Mouse (Mus musculus): ENCODE measurements around the gene Gtpbp3.

Gtpbp3 gene

DNA sequence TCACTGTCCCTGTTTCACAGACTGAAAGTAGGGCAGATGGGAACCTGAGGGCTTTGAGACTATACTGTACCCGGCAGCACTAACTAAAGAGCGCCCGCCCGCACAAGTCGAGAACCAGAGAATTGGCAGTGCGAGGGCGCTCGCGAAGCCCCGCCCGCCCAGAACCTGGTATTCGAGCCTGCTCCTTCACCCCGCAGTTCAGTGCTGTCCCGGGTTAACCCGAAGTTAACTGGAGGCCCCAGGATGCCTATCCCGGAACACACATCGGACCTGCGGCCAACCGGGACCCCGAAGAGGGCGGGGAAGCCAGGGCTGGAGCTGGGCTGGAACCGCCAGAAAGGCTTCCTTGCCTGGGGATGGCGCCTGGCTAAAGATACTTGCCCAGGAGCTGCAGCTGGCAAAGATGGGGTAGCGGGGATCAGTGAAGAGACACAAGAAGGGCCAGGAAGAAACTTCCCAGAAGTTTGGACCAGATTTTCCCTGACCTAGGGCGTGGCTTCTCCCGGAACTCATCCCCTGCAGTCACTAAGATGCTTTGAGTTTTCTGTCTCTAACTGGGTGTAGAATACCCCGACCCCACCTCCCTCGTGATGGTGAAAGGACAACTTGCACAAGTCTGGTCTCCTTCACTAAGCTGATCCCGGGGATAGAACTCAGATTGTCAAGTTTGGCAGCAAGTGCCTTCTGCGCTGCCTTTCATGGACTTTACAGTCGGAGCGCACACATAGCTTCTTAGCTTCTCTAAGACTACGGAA is at the start of gene Gtpbp3:
Gtpbp3 (plus strand) TSS at position 413 of the 755 bp plus-strand sequence.
- peak; percentile 90 for DNase-seq

DNA sequence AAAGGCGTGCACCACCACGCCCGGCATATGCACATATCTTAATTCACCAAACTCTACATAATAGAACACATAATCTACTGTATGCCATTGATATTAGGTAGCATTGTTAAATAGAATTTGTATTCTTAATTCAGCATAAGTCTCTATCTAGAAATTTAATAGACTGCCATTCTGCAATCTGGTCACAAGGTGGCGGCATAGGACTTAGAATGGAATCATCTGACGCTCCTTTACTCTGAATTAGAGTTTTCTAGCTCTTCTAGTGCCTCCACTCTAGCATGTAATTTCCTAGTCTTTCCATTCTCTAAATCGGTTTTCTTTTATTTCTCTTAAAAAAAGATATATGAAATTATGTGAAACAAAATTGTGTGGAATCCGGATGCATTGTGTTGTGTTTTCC is 46.5 kb upstream of the Gtpbp3 start:
- DNase-seq: no peak

DNA sequence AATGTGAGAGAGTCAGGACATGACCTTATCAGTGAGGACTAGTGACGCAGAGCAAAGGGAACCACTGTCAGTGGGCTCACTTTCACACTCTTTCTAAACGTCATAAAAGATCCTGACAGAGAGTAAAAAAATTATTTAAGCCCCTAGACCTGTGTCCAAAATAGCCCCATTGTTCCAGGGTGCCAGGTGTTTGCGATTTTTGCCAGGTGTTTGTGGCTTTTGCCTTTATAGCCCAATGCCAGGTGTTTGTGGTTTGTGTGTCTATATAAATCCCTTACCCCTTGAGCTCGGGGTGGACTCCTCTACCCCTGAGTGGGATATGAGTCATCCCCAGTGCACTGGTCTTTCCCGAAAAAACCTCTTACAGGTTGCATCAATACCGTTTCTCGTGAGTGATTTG is 42.8 kb upstream of the Gtpbp3 start:
- no peak for DNase-seq

DNA sequence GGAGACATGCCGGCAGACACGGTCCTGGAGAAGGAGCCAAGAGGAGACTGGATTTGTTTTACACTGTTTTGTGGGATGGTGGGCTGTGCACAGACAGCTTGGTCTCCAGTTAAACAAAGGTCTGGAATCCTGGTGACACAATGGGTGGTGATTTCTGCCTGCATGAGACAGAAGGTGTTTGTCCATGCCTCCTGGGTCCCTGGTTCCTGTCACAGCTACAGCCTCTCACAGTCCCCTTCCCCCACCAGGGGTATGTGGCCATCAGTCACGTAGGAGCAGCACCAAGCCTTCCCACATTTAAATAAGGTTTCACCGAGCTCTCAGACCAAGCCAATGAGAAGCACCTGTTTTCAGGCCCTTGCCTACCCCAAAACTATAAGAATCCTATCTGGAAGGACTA is 36.6 kb upstream of the Gtpbp3 start:
- no peak for DNase-seq

DNA sequence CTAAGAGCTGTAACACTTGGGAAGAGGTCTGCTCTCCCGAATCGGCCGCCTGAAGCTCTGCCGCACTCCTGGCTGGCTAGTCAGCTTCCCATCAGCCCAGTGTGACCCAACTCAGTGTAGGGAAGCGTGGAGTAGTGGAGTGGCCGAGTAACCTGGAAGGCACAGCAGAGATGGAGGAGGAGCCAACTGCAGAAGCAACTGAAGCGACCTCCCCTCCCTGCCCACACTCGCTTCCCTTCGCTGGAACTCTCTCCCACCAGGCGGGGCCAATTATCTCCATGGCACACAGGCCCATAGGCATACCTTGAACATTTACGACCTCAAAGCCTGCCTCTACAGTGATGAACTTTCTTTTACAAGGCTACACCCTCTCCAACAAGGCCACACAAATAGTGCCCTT is 36.1 kb upstream of the Gtpbp3 start:
- peak; percentile 1 for DNase-seq

DNA sequence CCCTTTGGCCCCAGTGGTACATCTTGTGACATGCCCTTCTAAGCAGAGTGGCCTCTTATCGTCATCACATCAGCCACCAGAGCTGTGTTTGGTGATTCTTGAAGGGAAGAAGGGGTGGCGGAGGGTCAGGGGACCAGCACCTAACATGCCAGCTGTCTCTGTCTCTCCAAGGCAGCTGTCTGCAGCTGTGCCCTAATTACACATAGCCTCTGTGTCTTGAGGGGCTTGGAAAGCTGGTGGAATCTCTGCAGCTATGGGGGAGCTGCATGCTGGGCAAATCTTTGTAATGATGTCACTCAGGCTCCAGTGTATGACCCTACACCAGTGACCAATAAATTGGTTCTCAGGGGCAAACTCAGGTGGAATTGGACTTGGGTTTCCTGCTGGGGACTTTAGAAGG is 35.2 kb upstream of the Gtpbp3 start:
- no peak for DNase-seq

DNA sequence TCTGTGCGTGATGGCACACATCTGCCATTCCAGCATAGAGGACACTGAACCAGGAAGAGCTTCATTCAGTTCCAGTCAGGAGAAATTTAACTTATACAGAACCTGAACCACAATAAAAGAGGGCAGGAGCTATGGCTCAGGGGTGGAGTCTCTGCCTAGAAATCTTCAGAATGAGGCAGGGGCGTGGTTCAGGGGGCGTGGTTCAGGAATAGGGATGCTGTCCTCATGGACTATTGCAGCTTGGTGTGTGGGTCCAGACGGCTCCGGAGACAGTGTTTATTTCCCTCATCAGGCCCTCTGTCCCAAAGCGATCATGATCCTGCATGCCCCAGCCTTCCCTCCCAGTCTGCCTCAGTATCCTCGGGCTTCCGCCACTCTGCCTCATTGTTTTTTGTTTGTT is 33.2 kb upstream of the Gtpbp3 start:
- DNase-seq: no peak

DNA sequence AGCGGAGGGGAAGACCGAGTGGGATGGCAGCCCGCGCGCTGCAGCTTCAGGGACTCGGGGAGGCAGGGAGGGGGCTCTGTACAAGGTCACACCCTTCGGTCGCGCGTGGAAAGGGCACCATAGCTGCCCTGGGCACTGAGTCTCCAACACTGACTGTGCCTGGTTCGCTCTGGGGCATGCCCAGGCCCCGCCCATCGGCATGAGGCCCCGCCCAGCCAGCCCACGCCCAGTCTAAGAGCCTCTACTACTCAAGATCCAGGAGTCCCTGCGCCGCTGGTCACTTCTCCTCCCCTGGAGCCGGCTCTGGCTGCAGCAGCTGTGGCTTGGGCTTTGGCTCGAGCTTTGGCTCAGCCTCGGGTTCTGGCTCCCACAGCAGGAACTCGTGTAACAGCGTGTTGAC is 31.0 kb upstream of the Gtpbp3 start:
- no peak for DNase-seq

DNA sequence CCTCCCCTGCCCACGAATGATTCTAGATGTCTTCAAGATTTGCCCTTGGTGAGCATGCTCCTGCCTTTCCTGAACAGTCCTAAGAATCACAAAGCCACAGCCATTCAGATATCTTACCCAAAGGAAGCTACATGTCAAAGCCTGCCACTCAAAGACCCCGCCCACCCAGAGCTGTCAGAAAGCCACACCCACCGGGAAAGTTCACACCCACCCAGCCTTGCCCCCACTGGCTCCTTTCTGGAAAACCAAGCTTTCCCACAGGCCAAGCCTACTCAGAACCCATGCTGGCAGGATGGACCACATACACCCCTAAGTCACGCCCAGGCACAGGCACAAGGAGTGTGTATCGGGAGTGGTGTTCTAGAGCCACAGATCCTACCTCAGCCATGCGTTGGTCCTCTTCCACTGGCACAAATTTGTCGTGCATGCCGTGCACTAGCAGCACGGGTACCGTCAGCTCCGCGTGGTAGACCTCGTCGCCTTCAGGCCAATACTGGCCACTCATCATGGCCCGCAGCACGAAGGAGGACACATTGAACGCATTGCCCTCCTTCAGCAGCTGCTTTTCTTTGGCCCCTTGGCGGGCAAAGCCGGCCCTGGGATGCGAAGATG is 30.1 kb upstream of the Gtpbp3 start:
- no peak for DNase-seq

DNA sequence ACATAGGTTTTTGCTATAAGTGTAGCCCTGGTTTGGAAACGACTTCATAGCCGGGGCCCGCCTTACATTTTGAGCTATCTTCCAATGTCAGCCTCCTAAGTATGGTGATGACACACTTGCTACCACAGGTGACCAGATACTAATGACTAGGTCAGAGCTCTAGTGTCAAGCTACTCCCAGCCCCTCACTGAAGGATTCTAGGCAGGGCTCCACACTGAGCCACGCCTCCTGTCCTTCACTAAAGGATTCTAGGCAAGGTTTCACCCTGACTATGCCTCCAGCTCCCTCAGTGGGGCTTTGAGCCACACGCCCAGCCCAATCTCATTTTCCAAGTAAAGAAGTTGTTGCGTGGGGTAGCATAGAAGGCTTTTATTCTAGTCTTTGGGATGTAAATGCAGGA is 27.2 kb upstream of the Gtpbp3 start:
- DNase-seq: no peak

DNA sequence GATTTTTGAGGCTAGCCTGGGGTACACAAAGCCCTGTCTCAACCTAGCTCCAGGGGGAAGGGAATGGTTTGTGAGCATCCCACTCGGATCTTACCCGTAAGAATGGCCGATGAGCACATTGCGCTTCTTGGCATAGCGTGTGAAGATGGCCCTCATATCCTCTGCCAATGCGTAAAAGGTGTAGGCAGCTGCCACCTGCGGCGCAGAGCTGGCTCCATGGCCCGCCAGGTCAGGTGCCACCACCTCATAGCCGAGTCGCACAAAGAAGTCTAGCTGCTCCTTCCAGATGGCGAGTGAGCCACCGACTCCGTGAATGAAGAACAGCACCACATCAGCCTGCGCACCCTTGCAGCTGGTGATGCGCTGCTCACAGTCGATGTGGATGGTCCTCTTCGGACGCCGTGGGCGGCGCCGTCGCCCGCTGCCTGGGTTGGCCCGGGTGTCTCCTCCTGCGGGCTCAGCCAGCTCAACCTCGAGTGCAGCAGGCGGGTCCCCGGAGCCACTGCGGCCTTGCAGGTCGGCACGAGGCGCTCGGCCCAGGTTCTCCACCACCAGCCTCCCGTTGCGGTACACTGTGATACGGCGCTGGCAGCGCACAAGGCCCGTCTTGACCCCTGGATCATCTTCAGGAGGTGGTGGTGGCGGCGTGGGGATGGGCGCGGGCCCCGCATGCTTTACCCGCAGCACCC is 26.6 kb upstream of the Gtpbp3 start:
- no peak for DNase-seq

DNA sequence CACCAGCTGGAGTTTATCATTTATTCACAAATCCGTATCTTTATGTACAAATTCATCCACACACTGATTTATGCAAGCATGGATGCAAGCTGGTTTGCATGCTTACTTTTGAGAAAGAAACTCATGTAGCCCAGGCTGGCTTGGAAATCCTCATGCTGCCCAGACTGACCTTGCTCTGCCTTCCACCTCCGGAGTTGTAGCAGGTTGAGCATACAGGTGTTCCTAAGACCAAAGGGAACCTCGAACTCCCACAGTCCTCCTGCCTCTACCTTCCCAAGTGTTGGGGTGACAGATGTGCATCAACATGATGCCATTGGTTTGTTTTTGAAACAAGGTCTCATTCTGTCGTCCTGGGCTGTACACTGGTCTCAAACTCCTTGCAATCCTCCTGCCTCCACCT is 25.7 kb upstream of the Gtpbp3 start:
- DNase-seq: no peak

DNA sequence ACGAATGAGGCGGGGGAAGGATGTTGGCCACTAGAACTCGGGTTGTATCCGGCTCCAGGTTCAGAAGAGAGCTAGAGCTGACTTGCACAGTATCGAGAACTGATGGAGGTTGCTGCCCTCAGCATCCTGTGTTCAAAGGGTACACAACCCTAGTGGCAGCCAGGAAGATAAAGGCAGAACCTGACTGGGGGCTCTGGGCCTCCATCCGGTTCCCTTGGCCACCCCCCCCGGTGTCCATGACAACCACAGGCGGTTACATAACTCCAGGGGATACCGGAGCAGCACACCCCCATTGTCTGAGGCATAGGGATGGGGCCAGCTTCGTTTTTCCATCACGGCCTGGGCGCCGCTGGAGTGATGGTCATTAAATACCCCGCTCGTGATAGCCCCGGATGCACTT is 25.1 kb upstream of the Gtpbp3 start:
- peak; percentile 30 for DNase-seq

DNA sequence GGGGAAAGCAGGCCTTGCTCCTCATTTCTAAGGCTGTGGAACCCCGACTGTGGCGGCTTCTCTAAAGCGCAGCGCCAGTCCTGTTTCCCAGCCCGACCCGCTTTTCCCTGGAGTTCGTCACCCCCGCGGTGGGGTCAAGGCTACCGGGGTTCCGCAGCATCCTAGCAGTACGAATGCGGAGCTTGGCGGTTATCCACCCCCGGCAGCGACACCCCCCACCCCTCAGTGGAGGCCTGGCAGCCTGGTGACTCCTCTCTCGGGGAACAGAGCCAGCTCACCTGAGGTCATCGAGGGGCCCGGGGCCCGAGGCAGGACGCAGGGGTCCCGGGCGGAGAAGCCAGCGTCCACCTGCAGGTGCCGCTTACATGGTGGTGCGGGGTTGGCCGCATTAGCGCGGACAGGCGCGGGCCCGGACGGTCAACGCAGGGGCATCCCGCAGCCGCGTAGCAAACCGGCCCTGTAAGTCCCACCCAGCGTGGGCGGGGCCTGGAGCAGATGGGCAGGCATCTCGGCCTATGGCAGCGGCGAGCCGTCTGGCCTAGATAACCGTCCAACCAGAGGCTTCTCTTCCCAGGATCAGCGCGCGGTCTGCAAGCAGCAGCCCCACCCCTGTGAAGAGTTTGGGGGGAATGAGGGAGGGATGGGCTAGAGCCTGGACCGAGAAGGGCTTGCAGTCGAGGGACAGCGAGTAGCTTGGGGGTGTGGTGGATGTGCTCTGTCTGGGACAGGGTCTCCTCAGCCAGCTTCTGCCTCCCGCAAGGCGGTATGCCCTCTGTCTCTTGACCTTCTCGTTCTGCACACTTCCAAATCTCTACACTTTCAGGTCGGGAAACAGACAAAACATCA is 24.5 kb upstream of the Gtpbp3 start, which contains the start of gene Abhd8:
Abhd8 (minus strand) TSS at position 468 of the 846 bp plus-strand sequence.
- DNase-seq: peak; percentile 99

DNA sequence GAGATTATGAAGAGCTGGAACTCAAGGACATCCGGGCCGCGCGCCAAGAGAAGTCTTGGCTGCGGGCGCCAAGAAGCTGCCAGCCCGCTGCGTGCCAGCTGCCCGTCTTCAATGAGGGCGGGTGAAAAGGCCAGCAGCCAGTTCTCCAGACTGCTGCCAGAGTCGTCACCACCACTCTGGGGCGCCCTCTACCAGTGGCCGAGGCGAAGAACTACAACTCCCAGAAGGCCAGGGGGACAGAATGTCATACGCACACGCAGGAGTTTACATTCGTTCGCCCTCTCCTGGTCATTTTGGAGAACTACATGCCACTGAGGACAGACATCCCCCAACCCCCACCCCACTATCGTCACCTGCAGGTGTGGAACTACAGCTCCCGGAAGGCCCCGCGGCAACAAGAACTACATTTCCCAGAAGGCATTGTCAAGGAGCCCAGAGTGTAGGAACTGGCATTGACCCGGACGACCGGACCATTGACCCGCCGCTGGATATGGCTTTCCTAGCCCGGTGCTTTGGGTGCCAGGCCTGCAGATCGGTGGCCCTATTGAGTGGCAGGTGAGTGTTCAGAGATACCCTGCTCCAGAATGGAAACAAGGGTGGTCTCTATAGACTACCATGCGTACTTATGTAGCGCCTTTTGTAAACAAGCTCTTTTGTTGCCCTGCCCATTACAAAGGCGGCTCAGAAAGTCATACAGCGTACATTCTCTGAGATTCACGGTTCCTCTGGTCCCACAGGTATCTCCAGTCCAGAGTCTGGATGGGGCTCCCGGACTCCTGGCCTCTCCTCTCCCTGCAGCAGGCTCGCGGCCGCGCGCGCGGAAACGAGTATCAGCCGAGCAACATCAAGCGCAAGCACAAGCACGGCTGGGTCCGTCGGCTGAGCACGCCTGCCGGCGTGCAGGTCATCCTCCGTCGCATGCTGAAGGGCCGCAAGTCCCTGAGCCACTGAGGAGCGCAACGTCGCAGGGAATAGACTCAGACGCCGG is 23.1 kb upstream of the Gtpbp3 start, which contains the start of gene Mrpl34:
Mrpl34 (plus strand) TSS at position 447 of the 988 bp plus-strand sequence.
- DNase-seq: peak; percentile 99

DNA sequence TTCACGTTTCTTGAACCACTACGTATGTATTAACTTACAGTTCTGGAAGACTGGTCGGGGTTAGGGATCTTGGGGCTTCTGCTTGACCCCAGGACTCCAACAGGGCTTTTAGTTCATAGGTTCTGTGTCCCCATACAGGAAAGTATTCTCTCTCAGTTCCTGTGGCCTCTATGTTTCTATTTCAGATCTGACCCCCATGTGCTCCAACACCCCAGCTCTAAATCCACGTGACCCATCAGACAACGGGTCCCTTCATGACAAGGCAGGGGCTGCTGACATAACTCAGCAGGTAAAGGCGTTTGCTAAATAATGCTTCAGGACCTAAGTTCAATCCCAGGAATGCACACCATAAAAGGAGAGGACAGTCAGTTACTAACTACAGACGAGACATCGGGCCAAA is 22.2 kb upstream of the Gtpbp3 start:
- DNase-seq: no peak

DNA sequence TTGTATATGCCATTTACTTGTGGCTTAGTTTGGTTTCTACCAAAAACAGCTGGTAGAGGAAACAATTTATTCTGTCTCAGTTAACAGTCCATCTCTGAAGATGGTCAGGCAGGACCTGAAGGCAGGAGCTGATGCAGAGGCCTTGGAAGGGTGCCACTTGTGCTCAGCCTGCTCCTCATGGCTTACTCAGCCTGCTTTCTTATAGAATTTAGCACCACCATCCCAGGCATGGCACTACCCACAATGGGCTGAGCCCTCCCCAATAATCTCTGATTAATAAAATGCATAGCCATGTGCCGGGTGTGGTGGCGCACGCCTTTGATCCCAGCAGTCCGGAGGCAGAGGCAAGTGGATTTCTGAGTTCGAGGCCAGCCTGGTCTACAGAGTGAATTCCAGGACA is 21.7 kb upstream of the Gtpbp3 start:
- DNase-seq: no peak

DNA sequence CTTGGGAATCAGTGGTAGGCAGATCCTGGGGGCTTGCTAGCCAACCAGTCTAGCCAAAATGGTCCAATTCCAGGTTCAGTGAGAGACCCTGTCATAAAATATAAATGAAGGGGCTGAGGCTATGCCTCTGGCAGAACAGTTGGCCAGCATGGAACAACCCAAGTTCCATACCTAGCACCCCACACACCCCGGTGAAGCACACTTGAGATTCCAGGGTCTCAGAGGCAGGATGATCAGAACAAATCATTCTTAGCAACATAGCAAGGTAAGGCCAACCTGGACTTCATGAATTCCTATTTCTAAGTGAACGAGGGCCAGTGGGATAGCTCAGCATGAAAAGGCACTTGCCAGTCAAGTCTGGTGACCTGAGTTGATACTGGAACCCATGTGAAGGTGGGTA is 20.7 kb upstream of the Gtpbp3 start:
- DNase-seq: no peak

DNA sequence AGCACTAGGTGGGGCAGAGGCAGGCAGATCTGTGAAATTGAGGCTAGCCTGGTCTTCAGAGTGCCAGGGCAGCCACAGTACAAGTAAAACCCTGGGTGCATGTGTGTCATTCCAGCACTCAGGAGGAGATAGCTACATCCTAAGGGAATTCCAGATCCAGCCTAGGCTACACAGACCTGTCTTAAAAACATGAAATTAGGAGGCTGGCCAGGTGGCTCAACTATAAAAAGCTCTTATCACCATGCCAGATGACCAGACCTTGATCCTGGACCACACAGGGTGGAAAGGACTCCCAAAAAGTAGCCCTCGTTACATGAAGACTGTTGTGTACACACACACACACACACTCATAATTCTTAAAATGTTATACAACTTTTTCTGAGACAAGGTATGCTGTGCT is 19.9 kb upstream of the Gtpbp3 start:
- DNase-seq: no peak

DNA sequence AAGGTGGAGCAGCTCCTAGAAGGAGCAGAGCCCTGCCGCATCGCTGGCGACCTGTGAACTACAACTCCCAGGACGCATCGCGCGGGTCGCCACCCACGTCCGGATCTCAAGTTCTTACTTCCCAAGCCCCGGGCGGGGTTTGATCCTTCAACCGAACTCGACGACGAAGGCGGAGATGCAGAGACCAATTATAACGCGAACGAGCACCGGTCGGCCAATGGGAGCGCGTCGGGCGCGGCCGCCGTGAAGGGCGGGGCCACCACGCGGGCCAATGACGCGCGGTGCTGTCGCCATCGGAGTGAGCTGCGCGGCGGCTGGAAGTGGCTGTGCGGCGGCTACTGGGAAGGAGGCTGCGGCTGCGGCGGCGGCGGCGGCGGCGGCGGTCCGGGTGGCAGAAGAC is 19.0 kb upstream of the Gtpbp3 start, which contains the start of gene Dda1:
Dda1 (plus strand) TSS at position 284 of the 400 bp plus-strand sequence.
- DNase-seq: peak; percentile 96

DNA sequence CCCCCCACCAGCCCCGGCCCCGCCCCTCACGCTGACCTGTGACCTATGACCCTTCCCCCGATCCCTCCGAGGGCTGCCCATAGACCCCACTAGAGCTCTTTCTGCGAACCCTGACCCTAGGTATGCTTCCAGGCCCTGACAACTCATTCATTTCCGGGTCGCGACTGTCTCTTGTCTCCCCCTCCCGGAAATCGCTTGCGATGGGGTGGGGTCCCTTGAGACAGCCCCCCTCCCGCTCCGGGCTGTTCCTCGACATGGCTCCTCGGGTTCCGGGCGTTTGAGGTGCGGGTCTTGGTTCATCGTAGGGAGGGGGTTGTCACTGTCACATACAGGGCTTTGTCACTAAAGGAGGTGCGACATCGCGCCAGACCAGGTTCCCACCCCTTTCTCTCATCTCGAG is 18.5 kb upstream of the Gtpbp3 start:
- DNase-seq: peak; percentile 38

All from kidney, adult 18-20 months (tissue).